Mouse (Mus musculus): Measurements from ENCODE around the gene B4galt3. TPM values are rescaled to one million over a fixed set of nuclear protein-coding genes. Genes with fewer than 3 reads are reported as not detected.

The B4galt3 gene
- total and polyA plus RNA-seq, 2 experiments from 2014 or later: 28.9 to 34.3 TPM

- no peak overlapping the region for H3K4me2 ChIP-seq (ENCODE audit: low read depth, low read length)
- no peak overlapping the region for H3K27ac ChIP-seq (ENCODE audit: low read depth)
- no peaks in the 10 kb centered on the region for H3K9me3 ChIP-seq (replicated peaks; ENCODE audit: control insufficient read depth, low read length)
- peaks cover 46% of the 10 kb centered on the region for H3K36me3 ChIP-seq (replicated peaks; ENCODE audit: control insufficient read depth, insufficient read depth, low read length)
- ATAC-seq (ENCODE audit: insufficient read depth, low read depth) (no peak), DNase-seq (ENCODE audit: low spot score) (no peak)
- peaks cover 12% of the 10 kb centered on the region; the same call in 1 of the 2 replicates for H3K4me1 ChIP-seq (ENCODE audit: control insufficient read depth, insufficient read depth)
- H3K4me3 ChIP-seq (ENCODE audit: low read depth, low read length): no peak overlapping the region
- H3K27me3 ChIP-seq (ENCODE audit: control insufficient read depth, insufficient read depth, low read length): no peaks in the 10 kb centered on the region
- TF ChIP-seq CTCF (IDR thresholded peaks at IDR 0.05; ENCODE audit: low read depth): no peak
- TF ChIP-seq EP300 (IDR thresholded peaks at IDR 0.05; ENCODE audit: low read depth): no peak
- WGBS: 76% methylated on average over 3 of the region's 3 CpGs
- H3K9ac ChIP-seq (replicated peaks; ENCODE audit: low read depth, low read length): no peak overlapping the region
These were observed 2.0 kb downstream of the B4galt3 start for GRCm38 (mm10) chr1:171272086-171272485.

GRCm38 (mm10) chr1:171274171-171274570 lies 4.0 kb downstream of the B4galt3 start:
- Histone ChIP-seq H3K9me3 (replicated peaks; ENCODE audit: control insufficient read depth, low read length) (no peaks in the 10 kb centered on the region), H3K4me2 (ENCODE audit: low read depth, low read length) (no peak overlapping the region), H3K36me3 (replicated peaks; ENCODE audit: control insufficient read depth, insufficient read depth, low read length) (peaks cover 64% of the 10 kb centered on the region), H3K4me3 (ENCODE audit: low read depth, low read length) (no peak overlapping the region), H3K9ac (replicated peaks; ENCODE audit: low read depth, low read length) (no peak overlapping the region), H3K27me3 (ENCODE audit: control insufficient read depth, insufficient read depth, low read length) (no peaks in the 10 kb centered on the region), H3K4me1 (ENCODE audit: control insufficient read depth, insufficient read depth) (peaks cover 12% of the 10 kb centered on the region; the same call in 1 of the 2 replicates), H3K27ac (ENCODE audit: low read depth) (no peak overlapping the region)
- no peak for ATAC-seq (ENCODE audit: insufficient read depth, low read depth)
- no peak for DNase-seq (ENCODE audit: low spot score)
- 89% methylated on average over 12 of the region's 12 CpGs for WGBS
- TF ChIP-seq EP300 (IDR thresholded peaks at IDR 0.05; ENCODE audit: low read depth): no peak
- TF ChIP-seq CTCF (IDR thresholded peaks at IDR 0.05; ENCODE audit: low read depth): no peak

GRCm38 (mm10) chr1:171275144-171275734 lies 5.1 kb downstream of the B4galt3 start:
- Histone ChIP-seq H3K27me3 (ENCODE audit: control insufficient read depth, insufficient read depth, low read length) (no peaks in the 10 kb centered on the region), H3K4me1 (ENCODE audit: control insufficient read depth, insufficient read depth) (peaks cover 12% of the 10 kb centered on the region), H3K27ac (ENCODE audit: low read depth) (no peak overlapping the region), H3K9ac (replicated peaks; ENCODE audit: low read depth, low read length) (no peak overlapping the region), H3K36me3 (replicated peaks; ENCODE audit: control insufficient read depth, insufficient read depth, low read length) (peaks cover 64% of the 10 kb centered on the region), H3K4me3 (ENCODE audit: low read depth, low read length) (no peak overlapping the region), H3K4me2 (ENCODE audit: low read depth, low read length) (no peak overlapping the region), H3K9me3 (replicated peaks; ENCODE audit: control insufficient read depth, low read length) (no peaks in the 10 kb centered on the region)
- no peak for ATAC-seq (ENCODE audit: insufficient read depth, low read depth)
- no peak for DNase-seq (ENCODE audit: low spot score)
- 86% methylated on average over 11 of the region's 11 CpGs for WGBS
- TF ChIP-seq EP300 (IDR thresholded peaks at IDR 0.05; ENCODE audit: low read depth) (no peak), CTCF (IDR thresholded peaks at IDR 0.05; ENCODE audit: low read depth) (no peak)

GRCm38 (mm10) chr1:171276110-171276748 lies 6.1 kb downstream of the B4galt3 start:
- TF ChIP-seq EP300 (IDR thresholded peaks at IDR 0.05; ENCODE audit: low read depth) (no peak), CTCF (IDR thresholded peaks at IDR 0.05; ENCODE audit: low read depth) (no peak)
- Histone ChIP-seq H3K27me3 (ENCODE audit: control insufficient read depth, insufficient read depth, low read length) (no peaks in the 10 kb centered on the region), H3K9ac (replicated peaks; ENCODE audit: low read depth, low read length) (no peak overlapping the region), H3K9me3 (replicated peaks; ENCODE audit: control insufficient read depth, low read length) (no peaks in the 10 kb centered on the region), H3K4me2 (ENCODE audit: low read depth, low read length) (no peak overlapping the region), H3K4me1 (ENCODE audit: control insufficient read depth, insufficient read depth) (peaks cover 8% of the 10 kb centered on the region), H3K4me3 (ENCODE audit: low read depth, low read length) (no peak overlapping the region), H3K36me3 (replicated peaks; ENCODE audit: control insufficient read depth, insufficient read depth, low read length) (peaks cover 64% of the 10 kb centered on the region), H3K27ac (ENCODE audit: low read depth) (no peak overlapping the region)
- ATAC-seq (ENCODE audit: insufficient read depth, low read depth) (no peak), DNase-seq (ENCODE audit: low spot score) (no peak)
- WGBS: 84% methylated on average over 14 of the region's 14 CpGs

GRCm38 (mm10) chr1:171277736-171278135 lies 7.6 kb downstream of the B4galt3 start:
- TF ChIP-seq CTCF (IDR thresholded peaks at IDR 0.05; ENCODE audit: low read depth) (no peak), EP300 (IDR thresholded peaks at IDR 0.05; ENCODE audit: low read depth) (no peak)
- WGBS: 79% methylated on average over 10 of the region's 10 CpGs
- DNase-seq (ENCODE audit: low spot score) (no peak), ATAC-seq (ENCODE audit: insufficient read depth, low read depth) (no peak)
- Histone ChIP-seq H3K4me2 (ENCODE audit: low read depth, low read length) (no peak overlapping the region), H3K36me3 (replicated peaks; ENCODE audit: control insufficient read depth, insufficient read depth, low read length) (peaks cover 63% of the 10 kb centered on the region), H3K4me1 (ENCODE audit: control insufficient read depth, insufficient read depth) (peaks cover 7% of the 10 kb centered on the region), H3K9me3 (replicated peaks; ENCODE audit: control insufficient read depth, low read length) (no peaks in the 10 kb centered on the region), H3K27me3 (ENCODE audit: control insufficient read depth, insufficient read depth, low read length) (no peaks in the 10 kb centered on the region), H3K27ac (ENCODE audit: low read depth) (no peak overlapping the region), H3K9ac (replicated peaks; ENCODE audit: low read depth, low read length) (no peak overlapping the region), H3K4me3 (ENCODE audit: low read depth, low read length) (no peak overlapping the region)
